Mouse (Mus musculus): ENCODE data around the gene Gpr137.
"Not testable (repeated sequence)": the region's sequence is repeated elsewhere in the genome, so short reads cannot be mapped to it uniquely, and the experiment has no call there.

Gpr137 gene

DNA sequence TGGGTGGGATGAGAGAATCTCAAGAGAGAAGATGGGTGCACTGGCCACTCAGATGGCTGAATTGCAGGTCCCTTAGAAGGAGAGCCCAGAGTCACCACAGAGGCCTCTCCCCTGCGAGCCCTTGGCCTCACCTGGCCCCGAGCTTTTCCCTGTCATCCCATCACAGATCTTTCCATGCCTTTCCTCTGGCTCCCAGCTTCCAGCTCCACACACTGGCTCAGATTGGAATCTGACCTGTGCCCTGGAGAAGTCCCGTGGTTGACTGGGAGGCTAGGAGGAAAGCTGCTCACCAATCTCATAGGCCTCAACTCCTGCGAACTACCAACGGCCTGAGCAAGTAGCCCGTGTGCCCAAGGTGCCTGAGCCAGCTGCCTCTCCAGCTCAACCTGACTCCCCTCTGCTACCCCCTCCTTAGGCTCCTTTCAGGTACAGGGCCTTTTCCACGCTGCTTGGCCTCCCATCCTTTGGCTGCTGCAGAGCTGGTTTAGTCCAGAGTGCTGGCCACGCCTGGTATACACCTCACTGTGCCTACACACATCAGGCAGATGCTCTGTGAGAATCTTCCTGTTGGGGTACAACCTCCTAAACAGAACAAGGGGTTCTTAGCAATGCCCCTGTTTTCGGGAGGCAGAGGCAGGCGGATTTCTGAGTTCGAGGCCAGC lies 36.7 kb downstream of the Gpr137 start:
- DNase-seq (ENCODE audit: low spot score) = no peak

DNA sequence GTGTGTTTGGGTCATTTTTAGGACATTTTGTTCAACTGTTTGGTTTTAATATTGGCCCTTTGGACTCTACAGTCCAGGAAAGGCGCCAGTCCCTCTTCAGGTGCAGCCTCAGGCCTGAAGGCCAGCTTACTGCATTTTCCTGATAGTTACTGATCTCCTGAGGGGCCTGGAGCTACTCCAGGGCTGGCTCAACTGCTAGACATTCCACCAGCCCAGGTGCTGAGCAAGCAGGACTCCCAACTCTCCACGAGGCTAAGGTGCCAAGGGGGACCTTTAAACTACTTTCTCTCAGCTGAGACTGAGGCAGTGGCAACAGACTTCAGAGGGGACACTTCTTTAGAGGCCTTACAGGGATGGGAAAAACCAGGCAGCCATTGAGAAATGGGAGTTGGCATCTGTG lies 37.4 kb downstream of the Gpr137 start:
- DNase-seq (ENCODE audit: low spot score) = no peak

DNA sequence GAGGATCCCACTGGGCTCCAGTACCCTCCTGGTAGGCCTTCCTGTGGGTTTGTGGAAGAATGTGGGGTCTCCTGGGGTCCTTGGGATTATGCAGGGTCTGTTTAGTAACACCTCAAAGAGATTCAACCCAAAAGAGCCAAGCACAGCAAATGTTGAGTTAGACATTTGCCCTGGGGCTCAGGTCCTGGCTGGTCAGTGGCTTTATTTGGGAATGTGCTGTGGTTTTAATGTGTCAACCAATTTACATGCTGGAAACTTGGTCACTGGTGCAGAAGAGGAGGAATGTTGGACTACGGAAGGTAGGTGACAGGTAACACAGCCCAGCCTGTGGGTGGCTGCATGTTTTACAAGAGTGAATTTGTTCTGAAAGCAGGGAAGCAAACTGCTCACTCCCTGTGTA lies 39.2 kb downstream of the Gpr137 start:
- DNase-seq (ENCODE audit: low spot score) = no peak

DNA sequence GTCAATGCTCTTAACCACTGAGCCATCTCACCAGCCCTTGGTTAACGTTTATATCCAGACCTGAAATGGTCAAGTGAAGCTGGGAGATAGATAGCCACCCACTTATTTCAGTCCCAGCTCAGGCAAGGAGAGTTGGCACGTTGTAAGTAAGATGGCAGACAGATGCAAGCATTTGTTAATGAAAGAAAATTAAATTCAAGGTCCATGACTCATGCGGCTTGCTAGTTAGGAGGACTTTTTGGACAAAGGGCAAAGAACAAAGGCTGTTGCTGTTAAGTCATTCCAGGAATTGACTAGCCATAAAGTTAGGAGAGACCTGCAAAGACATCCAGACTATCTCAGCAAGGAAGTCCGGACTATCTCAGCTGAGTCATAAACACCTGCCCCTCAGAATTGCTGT lies 42.6 kb downstream of the Gpr137 start:
- no peak for DNase-seq (ENCODE audit: low spot score)

DNA sequence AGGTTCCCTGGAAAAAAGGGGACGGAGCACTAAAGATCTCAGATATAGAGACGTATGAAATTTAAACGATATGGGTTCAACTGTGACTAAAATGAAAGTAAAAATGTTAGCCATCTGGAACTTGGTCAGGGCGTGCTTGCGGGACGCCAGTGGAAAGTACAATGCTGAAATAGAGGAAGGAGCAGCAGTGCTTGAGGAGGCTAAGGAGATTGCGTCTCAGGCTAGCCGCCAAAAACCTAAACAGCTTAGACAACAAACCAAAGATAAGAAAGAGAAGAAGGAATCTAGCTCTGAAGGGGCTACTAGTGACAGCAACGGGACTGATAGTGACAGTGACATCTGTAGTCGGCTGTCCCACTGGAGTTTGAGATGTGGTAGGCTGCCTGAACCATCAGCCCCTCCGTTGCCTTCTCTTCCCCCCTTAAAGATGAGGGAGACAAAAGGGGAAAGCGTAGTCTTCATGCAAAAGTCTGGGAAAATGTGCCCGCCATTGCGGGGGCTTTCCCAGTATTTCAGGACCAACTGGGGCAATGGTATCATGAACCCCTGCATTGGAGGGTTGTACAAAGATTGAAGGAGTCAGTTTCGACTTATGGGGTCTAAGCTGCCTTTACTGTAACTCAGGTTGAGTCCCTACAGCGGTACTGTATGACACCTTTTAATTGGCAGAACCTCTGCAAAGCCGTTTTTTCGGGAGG lies 46.5 kb downstream of the Gpr137 start:
- not testable (repeated sequence) for DNase-seq (ENCODE audit: low spot score)

DNA sequence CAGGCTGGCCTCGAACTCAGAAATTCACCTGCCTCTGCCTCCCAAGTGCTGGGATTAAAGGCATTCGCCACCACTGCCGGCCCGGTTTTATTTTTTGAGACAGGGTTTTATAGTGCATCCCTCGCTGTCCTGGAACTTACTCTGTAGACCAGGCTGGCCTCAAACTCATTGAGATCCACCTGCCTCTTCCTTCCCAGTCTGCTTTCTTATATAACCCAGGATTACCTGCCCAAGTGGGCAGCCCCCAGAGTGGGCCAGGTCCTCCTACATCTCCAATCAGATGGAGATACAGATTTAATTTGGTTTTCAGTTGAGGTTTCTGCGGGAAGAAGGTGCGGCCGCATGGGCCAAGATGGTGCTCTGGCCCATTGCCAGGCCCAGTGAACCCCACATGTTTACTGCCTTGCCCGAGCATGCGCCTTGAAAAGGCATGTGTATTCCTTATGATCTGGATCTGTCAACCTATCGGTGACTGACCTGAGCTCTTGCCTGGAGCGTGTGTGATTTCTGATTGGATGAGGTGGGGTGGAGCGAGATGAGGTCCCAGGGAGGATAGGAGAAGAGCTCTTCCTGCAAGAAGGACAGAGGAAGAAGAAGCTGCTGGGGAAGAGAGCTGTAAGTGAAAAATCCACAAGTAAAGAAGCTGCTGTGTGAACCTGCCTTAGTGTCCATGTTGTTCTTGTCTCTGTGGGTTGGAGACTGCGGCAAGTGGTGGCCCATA lies 48.4 kb downstream of the Gpr137 start:
- no peak for DNase-seq (ENCODE audit: low spot score)

DNA sequence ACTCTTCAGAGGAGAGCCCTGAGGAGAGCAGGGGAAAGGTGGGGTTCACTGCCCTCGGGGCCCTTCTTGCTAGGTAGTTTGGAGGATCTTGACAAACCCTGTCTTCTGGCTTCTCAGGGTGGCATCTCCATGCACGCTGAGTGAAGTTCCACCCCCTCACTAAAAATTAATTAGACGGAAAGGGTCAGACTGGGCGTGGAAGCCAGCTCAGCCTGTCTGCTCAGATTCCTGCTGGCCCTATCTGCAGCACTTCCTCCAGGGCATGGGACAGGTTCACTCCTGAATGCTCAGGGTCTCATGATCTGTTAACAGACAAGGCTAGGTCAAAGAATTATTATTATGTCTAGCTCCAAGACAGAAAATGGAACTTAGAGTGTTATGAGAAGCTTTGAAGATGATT lies 49.8 kb downstream of the Gpr137 start:
- no peak for DNase-seq (ENCODE audit: low spot score)

All from retina, embryonic 14.5 days (tissue).